Mouse (Mus musculus) heart, adult 8-10 months (tissue): Measurements from ENCODE around the gene Chd3. TPM values are rescaled to one million over a fixed set of nuclear protein-coding genes. Genes with fewer than 3 reads are reported as not detected.

Experiments used
- DNase-seq: peaks from one replicate; pipeline ENCODE4 v3.0.0; 2022; ENCODE audit warnings: low spot score
- total RNA-seq, 4 experiments: library from RNA; stranded (reverse); gene quantifications; 2 replicates each; pipeline ENCODE4 v1.2.4; 2022

Chd3 gene
- total RNA-seq, 4 experiments from 2014 or later, result 16.7 to 20.4 (median 18.3) TPM

DNA sequence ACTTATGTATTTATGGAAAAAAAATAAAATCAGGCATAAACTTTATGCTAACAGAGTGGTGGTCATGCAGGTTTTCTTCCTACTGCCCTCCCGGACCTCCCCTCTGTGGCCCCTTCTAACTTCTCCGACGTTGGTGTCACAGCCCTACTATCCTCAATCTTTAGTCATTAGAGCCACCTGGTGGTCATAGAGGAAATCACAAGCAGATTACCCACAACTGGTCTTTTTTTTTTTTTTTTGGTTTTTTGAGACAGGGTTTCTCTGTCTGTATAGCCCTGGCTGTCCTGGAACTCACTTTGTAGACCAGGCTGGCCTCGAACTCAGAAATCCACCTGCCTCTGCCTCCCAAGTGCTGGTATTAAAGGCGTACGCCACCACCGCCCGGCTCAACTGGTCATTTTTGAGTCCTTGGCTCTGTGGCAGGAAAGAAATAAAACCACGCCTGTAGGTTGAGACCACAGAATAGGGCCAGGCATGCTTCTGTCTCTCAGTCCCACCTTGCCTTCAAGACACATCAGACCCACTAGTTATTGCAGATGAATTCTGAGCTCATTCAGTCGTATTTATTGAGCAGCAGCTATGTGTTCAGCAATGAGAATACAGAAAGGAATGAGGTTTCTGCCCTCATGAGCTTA, 21.3 kb upstream of the Chd3 start:
- DNase-seq, result peak; percentile 83

DNA sequence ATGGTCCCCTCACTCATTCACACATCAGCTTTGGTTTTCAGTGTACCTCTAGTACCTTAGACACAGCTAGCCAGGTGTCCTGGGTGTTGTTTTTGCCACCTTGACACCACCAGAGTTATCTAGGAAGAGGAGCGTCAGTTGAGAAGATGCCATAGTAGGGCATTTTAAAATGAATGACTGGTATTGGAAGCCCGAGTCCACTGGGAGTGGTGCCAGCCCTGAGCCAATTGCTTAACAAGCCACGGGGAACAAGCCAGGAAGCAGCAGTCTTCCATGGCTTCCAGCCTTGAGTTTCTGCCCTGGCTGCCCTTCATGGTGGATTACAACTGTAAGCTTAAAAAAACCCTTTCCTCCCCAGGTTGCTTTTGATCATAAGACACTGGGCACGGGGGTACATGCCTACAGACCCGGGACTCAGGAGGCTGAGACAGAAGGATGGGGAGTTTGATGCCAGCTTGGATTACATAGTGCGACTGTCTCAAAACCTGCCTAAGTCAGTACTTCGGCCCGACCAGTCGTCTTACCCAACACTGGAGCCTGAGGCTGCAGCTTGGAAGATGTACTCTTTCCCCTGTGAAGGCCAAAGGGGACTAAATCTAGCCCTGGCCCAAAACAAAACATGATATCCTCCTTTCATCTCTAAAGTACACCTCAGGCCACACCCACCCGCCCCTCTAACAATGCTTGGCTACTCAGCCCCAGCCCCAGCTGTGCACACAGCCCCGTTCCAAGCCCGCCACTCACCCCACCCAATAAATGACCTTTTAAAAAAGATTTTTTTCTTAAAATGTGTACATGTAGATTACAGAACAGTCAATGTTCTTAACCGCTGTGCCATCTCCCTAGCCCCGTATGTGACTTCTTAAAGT, 20.6 kb upstream of the Chd3 start:
- DNase-seq, result no peak

DNA sequence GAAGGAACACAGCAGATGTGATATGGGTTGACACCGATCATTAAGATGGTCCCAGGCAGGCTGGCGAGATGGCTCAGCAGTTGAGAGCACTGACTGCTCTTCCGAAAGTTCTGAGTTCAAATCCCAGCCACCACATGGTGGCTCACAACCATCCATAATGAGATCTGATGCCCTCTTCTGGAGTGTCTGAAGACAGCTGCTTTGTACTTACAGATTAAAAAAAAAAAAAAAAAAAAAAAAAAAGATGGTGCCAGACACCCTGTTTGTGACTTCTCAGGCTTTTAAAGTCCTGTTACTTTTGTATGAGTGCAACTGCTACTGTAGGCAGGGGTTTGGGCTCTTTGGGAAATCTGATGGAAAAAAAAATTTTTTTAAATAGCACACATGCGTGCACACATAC, 19.5 kb upstream of the Chd3 start:
- DNase-seq, result no peak

DNA sequence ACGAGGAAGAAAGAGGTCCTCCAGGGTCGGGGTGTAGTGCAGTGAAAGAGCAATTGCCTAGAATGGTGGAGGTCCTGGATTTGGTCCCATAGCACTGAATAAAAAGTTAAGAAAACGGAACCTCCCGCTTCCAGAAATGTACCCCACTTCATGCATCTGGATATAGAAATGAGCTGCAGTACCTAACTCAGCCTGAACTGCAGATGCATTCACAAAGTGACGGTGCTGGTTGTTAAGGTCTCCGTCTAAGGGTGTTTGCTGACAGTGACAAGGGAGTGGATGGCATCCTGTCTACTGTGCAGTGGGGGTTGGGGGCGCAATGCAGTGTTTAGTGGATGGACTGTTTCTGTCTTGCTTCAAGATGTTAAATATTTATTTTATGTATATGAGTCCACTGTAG, 17.6 kb upstream of the Chd3 start:
- no peak for DNase-seq

- no peak for DNase-seq
Observed at GRCm38 (mm10) chr11:69384979-69385378, 15.8 kb upstream of the Chd3 start.

GRCm38 (mm10) chr11:69382478-69383105, 13.4 kb upstream of the Chd3 start:
- no peak for DNase-seq

DNA sequence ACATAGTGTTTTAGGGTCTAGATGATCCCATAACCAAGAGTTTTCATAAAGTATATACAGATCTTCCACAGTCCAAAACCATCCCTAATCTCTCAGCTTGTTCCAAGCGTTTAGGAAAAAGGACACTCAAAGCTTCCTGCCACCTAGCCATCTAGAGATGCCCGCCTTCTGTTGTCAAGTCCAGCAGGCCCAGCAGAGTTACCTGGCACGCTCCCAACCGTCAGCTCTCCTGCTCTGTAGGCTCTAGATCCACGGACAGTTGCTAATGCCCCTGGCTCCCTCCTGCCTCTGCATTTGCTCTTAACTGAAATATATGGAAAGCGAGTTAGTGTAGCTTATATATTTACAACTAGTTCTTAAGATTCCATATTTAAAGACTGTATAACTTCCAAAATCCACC, 12.2 kb upstream of the Chd3 start:
- DNase-seq, result no peak

DNA sequence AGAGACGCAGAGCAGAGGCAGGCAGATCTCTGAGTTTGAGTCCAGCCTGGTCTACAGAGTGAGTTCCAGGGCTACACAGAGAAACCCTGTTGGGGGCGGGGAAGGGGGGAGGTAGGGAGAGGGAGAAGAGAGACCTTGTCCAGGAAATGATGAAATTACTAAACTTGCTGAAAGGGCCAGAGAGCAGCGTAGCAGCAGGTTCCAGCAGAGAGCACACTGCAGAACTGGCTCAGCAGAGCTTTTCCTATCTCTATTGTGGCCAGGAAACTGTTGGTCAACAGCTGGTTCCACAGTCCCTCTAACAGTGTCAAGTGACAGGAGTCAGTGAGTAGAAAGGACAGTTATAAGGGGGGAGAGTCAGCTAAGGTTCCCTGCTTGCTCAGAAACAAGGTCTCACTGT, 10.4 kb upstream of the Chd3 start:
- no peak for DNase-seq

DNA sequence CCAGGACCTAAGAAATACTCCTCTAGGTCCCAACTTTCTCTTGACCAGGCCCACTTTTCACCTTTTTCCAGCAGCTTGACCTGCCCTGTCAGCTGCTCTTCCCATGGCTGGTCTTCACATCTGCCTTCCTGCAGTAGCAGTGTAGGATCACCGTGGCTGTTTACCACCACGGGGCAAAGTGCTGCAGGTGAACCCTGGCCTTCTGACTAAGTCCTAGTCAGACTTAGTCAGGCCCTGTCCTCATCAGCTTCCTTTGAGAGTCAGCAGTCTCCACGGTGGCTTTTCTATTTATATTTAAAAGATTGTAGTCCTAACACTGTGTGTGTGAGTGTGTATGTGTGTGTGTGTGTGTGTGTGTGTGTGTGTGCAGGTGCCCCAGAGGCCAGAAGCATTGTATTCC, 8.6 kb upstream of the Chd3 start:
- no peak for DNase-seq

- no peak for DNase-seq
Observed at GRCm38 (mm10) chr11:69375646-69376045, 6.4 kb upstream of the Chd3 start.

- no peak for DNase-seq
Observed at GRCm38 (mm10) chr11:69373223-69373965, 4.2 kb upstream of the Chd3 start.

DNA sequence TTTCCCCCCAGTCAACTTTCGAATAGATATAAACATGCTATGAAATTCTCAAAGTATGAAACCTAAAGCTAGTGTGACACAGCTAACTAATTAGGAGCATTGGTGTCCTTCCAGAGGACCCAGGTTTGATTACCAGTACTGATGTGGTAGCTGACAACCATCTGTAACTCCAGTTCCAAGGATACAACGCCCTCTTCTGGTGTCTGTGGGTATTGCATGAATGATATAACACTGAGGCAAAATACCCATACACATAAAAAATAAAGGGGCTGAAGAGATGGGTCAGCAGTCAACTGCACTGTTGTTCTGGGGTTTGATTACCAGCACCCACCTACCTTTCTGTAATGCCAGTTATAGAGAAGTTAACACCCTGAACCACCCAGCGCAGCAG, 3.6 kb upstream of the Chd3 start:
- DNase-seq, result no peak

DNA sequence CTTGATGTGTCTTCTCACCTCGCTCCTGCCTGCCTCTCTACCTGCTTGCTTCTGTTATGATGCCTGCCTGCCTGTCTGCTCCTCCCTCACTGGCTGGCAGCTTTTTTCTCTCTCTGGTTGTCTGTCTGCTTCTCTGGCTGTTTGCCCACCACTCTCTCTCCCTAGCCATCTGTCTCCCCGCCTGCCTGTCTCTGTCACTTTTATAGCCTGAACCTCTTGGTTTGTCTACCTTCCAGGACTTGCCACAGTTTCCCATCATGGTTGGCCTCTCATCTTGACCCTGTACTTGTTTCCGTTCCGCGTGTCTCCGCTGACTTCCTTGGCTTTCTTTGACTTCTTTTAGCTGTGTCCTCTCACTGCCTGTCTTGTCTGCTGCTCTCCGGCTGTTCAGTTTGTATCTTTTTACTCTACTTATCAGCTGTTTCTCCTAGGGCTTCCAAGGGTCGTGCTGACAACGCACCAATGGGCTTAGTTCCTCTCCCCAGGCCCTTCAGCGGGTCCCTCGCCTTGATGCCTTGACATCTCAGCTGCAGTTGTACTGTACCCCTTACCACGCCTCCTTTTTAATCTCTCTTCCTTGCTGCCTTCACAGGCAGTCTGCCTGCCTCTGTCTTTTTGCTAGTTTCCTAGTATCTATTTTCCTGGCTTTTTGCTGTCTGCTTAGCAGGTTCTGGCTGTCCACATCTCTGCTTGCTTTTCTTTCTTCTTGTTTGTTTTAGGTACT, 3.0 kb upstream of the Chd3 start:
- no peak for DNase-seq

DNA sequence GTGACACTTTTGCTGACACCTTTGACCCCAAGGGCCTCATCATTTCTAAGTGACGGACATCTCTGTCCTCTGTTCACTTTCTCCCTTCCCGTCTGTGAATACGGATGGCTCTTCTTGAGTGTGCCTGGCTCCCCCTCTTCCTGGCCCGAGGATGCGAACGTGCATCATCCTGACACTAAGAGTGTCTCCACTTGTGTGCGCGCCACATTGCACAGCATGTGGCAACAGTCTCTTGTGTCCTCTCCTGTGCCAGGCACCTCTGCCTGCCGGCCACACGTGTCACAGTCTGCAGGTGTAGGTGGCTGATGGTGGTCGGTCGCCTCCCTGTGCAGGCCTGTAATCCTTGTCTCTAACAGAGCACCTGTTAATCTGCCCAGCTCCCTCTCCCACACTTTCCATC, 2.4 kb upstream of the Chd3 start:
- DNase-seq, result no peak

- DNase-seq, result no peak
Observed at GRCm38 (mm10) chr11:69370817-69371215, 1.6 kb upstream of the Chd3 start.

GRCm38 (mm10) chr11:69369990-69370816, 997 bp upstream of the Chd3 start:
- DNase-seq, result no peak

- DNase-seq, result peak; percentile 28
Observed at GRCm38 (mm10) chr11:69368356-69369214, 621 bp downstream of the Chd3 start.

DNA sequence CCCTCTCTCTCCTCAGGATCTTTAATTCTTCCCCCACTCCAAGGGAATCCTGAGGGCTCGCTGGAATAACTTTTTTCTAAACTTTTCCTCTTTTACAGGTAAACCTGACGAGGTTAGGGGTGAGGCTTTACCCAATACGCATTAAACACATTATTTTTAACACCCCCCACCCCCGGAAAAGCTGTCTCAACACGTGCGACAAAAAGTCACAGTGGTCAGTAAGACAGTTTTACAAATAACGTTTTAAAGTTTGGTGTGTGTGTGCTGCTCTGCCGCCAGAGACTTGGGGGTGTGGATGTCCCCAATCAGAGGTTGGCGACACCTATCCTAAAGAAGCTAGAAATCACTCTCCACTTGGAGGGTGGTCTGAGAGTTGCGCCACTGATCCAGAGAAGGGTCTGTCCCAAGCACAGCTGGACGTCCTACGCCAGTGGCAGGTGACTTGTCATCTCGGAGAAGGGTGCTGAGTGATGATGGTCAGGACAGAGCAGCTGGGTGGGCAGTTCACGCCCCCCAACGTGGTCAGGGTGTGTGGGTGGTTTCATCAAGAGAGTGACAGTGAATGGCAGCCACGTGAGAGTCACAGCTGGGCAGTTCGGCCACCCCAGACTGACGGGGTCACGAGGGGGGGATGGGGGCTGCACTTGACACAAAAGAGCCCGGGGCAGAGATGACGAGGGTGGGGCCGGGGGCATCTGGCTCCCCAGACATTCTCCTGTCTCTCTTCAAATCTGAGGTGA, 1.4 kb downstream of the Chd3 start:
- DNase-seq, result no peak
